In genomic region chr15:82952292-82952705, GRCm38 (mm10) we compare ENCODE assay signal across 11 mouse cellular contexts. TPM values are rescaled to one million over a fixed set of nuclear protein-coding genes. Genes with fewer than 3 reads are reported as not detected.
DNase-seq lines count a peak whose midpoint lies in the region; ATAC-seq and TF ChIP-seq lines count a peak whose summit lies in the region.
"Had no signal": no experiment of that assay in that cellular context is flagged by ENCODE, and none has a peak within 500 bp of the region (broad histone marks: within the 10 kb centered on the region; RNA-seq: fewer than 3 reads in every experiment).

No protein-coding gene starts in this region.

- peak overlapping the region; percentile 19 for H3K4me3 ChIP-seq in embryonic facial prominence, embryonic 10.5 days
- no peak overlapping the region for H3K4me3 ChIP-seq in hindbrain, embryonic 16.5 days (ENCODE audit: low read length)
- H3K4me3 ChIP-seq in neural tube, embryonic 15.5 days (replicated peaks) = no peak overlapping the region
- no peak overlapping the region for H3K4me3 ChIP-seq in kidney, adult 2 months (ENCODE audit: insufficient read depth, low read depth, low read length)

- H3K36me3 ChIP-seq in embryonic facial prominence, embryonic 10.5 days (replicated peaks) = 0 out of 2 replicates have a peak, but pooled peaks cover 2% of the 10 kb centered on the region
- H3K36me3 ChIP-seq in hindbrain, embryonic 16.5 days (ENCODE audit: control insufficient read depth, insufficient read depth, low read length) = no peaks in the 10 kb centered on the region
- no peaks in the 10 kb centered on the region for H3K36me3 ChIP-seq in neural tube, embryonic 15.5 days
- no peaks in the 10 kb centered on the region for H3K36me3 ChIP-seq in kidney, adult 2 months (ENCODE audit: control insufficient read depth, insufficient read depth, low read length)

- DNase-seq in left cerebral cortex, postnatal 4 days = peak; percentile 57
- no peak for DNase-seq in left cerebral cortex, postnatal 36 days (ENCODE audit: low spot score in 2 of 2)
- peak; percentile 69 for DNase-seq in embryonic facial prominence, embryonic 10.5 days (ENCODE audit: low spot score)
- DNase-seq in kidney, adult 2 months = no peak
- DNase-seq in gastrocnemius, adult 8-10 months (ENCODE audit: low spot score in 2 of 2) = no peak
- DNase-seq in thymus, postnatal 14 days = no peak
- DNase-seq: cerebellum, adult 2 months; kidney, postnatal 10 days; lung, postnatal 10 days had no signal

- no peaks in the 10 kb centered on the region for H3K9me3 ChIP-seq in embryonic facial prominence, embryonic 10.5 days
- no peaks in the 10 kb centered on the region for H3K9me3 ChIP-seq in hindbrain, embryonic 16.5 days (ENCODE audit: control insufficient read depth, low read length)
- no peaks in the 10 kb centered on the region for H3K9me3 ChIP-seq in neural tube, embryonic 15.5 days (replicated peaks)

- H3K4me2 ChIP-seq in hindbrain, embryonic 16.5 days (ENCODE audit: low read length) = peak overlapping the region; percentile 15; the same call in 1 of the 2 replicates
- H3K4me2 ChIP-seq in neural tube, embryonic 15.5 days = peak overlapping the region; percentile 29

- no peak for TF ChIP-seq POLR2A in kidney, adult 2 months (IDR thresholded peaks at IDR 0.05; ENCODE audit: low read depth, low read length)

- peak; percentile 55 for ATAC-seq in hindbrain, embryonic 16.5 days
- ATAC-seq in neural tube, embryonic 15.5 days (ENCODE audit: low FRiP score) = no peak

- peak overlapping the region; percentile 14; the same call in 1 of the 2 replicates for H3K9ac ChIP-seq in hindbrain, embryonic 16.5 days (ENCODE audit: low read depth, low read length)
- H3K9ac ChIP-seq in neural tube, embryonic 15.5 days (replicated peaks) = no peak overlapping the region; the same call in 1 of the 2 replicates

- H3K4me1 ChIP-seq in embryonic facial prominence, embryonic 10.5 days = peaks cover 68% of the 10 kb centered on the region
- H3K4me1 ChIP-seq in hindbrain, embryonic 16.5 days (ENCODE audit: control insufficient read depth, insufficient read depth, low read depth, low read length) = peaks cover 41% of the 10 kb centered on the region
- H3K4me1 ChIP-seq in neural tube, embryonic 15.5 days = peaks cover 80% of the 10 kb centered on the region
- no peaks in the 10 kb centered on the region for H3K4me1 ChIP-seq in kidney, adult 2 months (ENCODE audit: control insufficient read depth, insufficient read depth, low read length)

- intact Hi-C loops in left cerebral cortex, postnatal 4 days (cut with DNase I) = no loop called here
- intact Hi-C loops in left cerebral cortex, postnatal 36 days (cut with DNase I) = no loop called here

- no peak for TF ChIP-seq CTCF in kidney, adult 2 months (conservative IDR thresholded peaks at IDR 0.05; ENCODE audit: insufficient read depth, insufficient read length, low read depth, low read length)

- H3K27me3 ChIP-seq in embryonic facial prominence, embryonic 10.5 days (replicated peaks; ENCODE audit: low read depth, poor library complexity, severe bottlenecking) = peaks cover 100% of the 10 kb centered on the region
- H3K27me3 ChIP-seq in hindbrain, embryonic 16.5 days (replicated peaks; ENCODE audit: control insufficient read depth, insufficient read depth, low read length) = peaks cover 2% of the 10 kb centered on the region; the same call in 1 of the 2 replicates
- H3K27me3 ChIP-seq in neural tube, embryonic 15.5 days (replicated peaks) = peaks cover 58% of the 10 kb centered on the region
- H3K27me3 ChIP-seq in kidney, adult 2 months (replicated peaks; ENCODE audit: control insufficient read depth, insufficient read depth, low read length) = no peaks in the 10 kb centered on the region

- H3K27ac ChIP-seq in embryonic facial prominence, embryonic 10.5 days (replicated peaks) = peak overlapping the region; percentile 51
- no peak overlapping the region for H3K27ac ChIP-seq in hindbrain, embryonic 16.5 days (ENCODE audit: low read depth, low read length)
- H3K27ac ChIP-seq in neural tube, embryonic 15.5 days (replicated peaks) = peak overlapping the region; percentile 54; the same call in 1 of the 2 replicates
- H3K27ac ChIP-seq in kidney, adult 2 months (ENCODE audit: insufficient read depth, low read depth, low read length) = no peak overlapping the region

- 2% methylated on average over 20 of the region's 20 CpGs for WGBS in embryonic facial prominence, embryonic 10.5 days
- WGBS in hindbrain, embryonic 16.5 days = 3% methylated on average over 20 of the region's 20 CpGs
- 6% methylated on average over 20 of the region's 20 CpGs for WGBS in neural tube, embryonic 15.5 days
- 41% methylated on average over 20 of the region's 20 CpGs for WGBS in kidney, adult 2 months

RNA-seq across cellular contexts. Expression of gene Tcf20, which starts 35.4 kb away (rescaled TPM):
- total RNA-seq in left cerebral cortex, postnatal 4 days (2021) = 100 to 1,000 TPM; 142 to 145 TPM
- 100 to 1,000 TPM; 210 to 218 TPM for total RNA-seq in left cerebral cortex, postnatal 36 days (2021)
- 8.4 and 8.5 TPM in 2 replicates for polyA plus RNA-seq in embryonic facial prominence, embryonic 10.5 days (2016; fragmentation: Nextera tagmentation; extraction: Ambion mirVana)
- polyA plus RNA-seq in hindbrain, embryonic 16.5 days (2015; fragmentation: Nextera tagmentation; extraction: Ambion mirVana) = 9.3 TPM in 2 replicates
- polyA plus RNA-seq in neural tube, embryonic 15.5 days (2015; fragmentation: Nextera tagmentation; extraction: Ambion mirVana) = 11.2 and 11.5 TPM in 2 replicates
- 17.8 and 18.1 TPM in 2 replicates for polyA plus RNA-seq in kidney, adult 2 months (2012; rRNA removed)
- total RNA-seq in gastrocnemius, adult 8-10 months (2022) = 10 to 100 TPM; 28.0 to 36.3 (median 32.1) TPM

Comparison
In these comparisons a context has a peak if more than half of its experiments do, and no peak if none do; other contexts are left out.
1. DNase-seq: peak in left cerebral cortex, postnatal 4 days (single experiment) and embryonic facial prominence, embryonic 10.5 days (single experiment); none in left cerebral cortex, postnatal 36 days (0 of 2), kidney, adult 2 months (single experiment), gastrocnemius, adult 8-10 months (0 of 2) and thymus, postnatal 14 days (single experiment).
2. H3K27ac ChIP-seq: peak in embryonic facial prominence, embryonic 10.5 days (single experiment) and neural tube, embryonic 15.5 days (single experiment); none in hindbrain, embryonic 16.5 days (single experiment) and kidney, adult 2 months (single experiment).